Mouse (Mus musculus) hindbrain, embryonic 14.5 days (tissue): ENCODE data around the gene Grid1. TPM values are rescaled to one million over a fixed set of nuclear protein-coding genes. Genes with fewer than 3 reads are reported as not detected.

ENCODE experiments used
- ATAC-seq: fragments of 200-750 bp; cut with Nextera tagmentation; 2 replicates; pipeline ENCODE4 v1.8.0; 2017; ENCODE audit warnings: moderate number of reproducible peaks, mild to moderate bottlenecking, moderate TSS enrichment, moderate library complexity; ENCODE audit not compliant: low FRiP score
- DNase-seq: peaks from one replicate; pipeline ENCODE4 v3.0.0-alpha.2; 2015; ENCODE audit warnings: low spot score
- H3K27ac ChIP-seq: fragments of 300-500 bp; sonication (generic); 2 replicates; pipeline ENCODE4 v1.5.1; 2014; ENCODE audit warnings: mild to moderate bottlenecking, moderate library complexity
- H3K27me3 ChIP-seq: fragments of 300-500 bp; sonication (generic); 2 replicates; pipeline ENCODE4 v1.6.1; 2014; ENCODE audit warnings: mild to moderate bottlenecking, low read length, mixed read lengths; ENCODE audit not compliant: control insufficient read depth, insufficient read depth
- H3K36me3 ChIP-seq: fragments of 300-500 bp; sonication (generic); replicated peaks from 2 replicates; pipeline ENCODE4 v1.6.1; 2014; ENCODE audit not compliant: control insufficient read depth, insufficient read depth
- H3K4me1 ChIP-seq: fragments of 300-500 bp; sonication (generic); replicated peaks from 2 replicates; pipeline ENCODE4 v1.6.1; 2014; ENCODE audit warnings: antibody characterized with exemption, low read length, mixed read lengths; ENCODE audit not compliant: control insufficient read depth, insufficient read depth
- H3K4me2 ChIP-seq: fragments of 300-500 bp; sonication (generic); replicated peaks from 2 replicates; pipeline ENCODE4 v1.6.1; 2014; ENCODE audit warnings: mild to moderate bottlenecking, moderate library complexity
- H3K4me3 ChIP-seq: fragments of 300-500 bp; sonication (generic); replicated peaks from 2 replicates; pipeline ENCODE4 v1.5.1; 2014; ENCODE audit warnings: mild to moderate bottlenecking, low read length
- H3K9ac ChIP-seq: fragments of 300-500 bp; sonication (generic); 2 replicates; pipeline ENCODE4 v1.6.1; 2014
- H3K9me3 ChIP-seq: fragments of 300-500 bp; sonication (generic); 2 replicates; pipeline ENCODE4 v1.6.1; 2016; ENCODE audit warnings: low read length; ENCODE audit not compliant: control insufficient read depth
- WGBS: fragments of 180-500 bp; shearing (Covaris S2); extraction: QIAGEN DNeasy Blood & Tissue Kit; methylation state at CpG from one replicate; pipeline ENCODE4 v1.1.7; 2014; 5-methylcytosine and 5-hydroxymethylcytosine counted together
- polyA plus RNA-seq: library from polyadenylated mRNA; unstranded; fragments of >200 nt; fragmentation: Nextera tagmentation; extraction: Ambion mirVana; gene quantifications from 2 replicates; pipeline ENCODE4 v1.2.1, GENCODE M21; 2014

Grid1 gene
- polyA plus RNA-seq, 1 experiment from 2014 or later: 7.7 TPM

DNA sequence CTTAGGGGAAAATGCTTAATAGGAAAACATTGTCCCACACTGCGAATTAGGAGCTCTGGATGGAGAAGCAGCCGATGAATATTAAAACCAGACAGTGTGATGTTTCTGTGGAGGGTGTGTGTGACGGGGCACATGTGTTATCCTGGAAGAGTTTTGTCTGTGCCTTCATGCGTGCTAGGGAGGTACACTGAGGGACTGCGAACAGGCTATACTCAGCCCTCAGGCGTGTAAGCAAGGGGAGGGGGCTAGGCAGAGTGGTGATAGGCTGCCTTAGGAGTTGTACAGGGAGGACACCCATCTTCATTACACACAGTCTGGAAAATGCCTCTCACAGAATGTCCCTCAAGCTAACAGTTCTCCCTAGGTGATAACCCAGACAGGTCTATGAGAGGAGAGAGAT lies 379.0 kb downstream of the Grid1 start:
- ATAC-seq (peak; percentile 86), DNase-seq (no peak)
- no peak overlapping the region for H3K4me2 ChIP-seq
- no peak overlapping the region for H3K9ac ChIP-seq
- no peaks in the 10 kb centered on the region for H3K9me3 ChIP-seq
- 0 out of 2 replicates have a peak, but pooled peaks cover 4% of the 10 kb centered on the region for H3K4me1 ChIP-seq
- H3K27ac ChIP-seq: peak overlapping the region; percentile 22; the same call in 1 of the 2 replicates
- no peak overlapping the region for H3K4me3 ChIP-seq
- no peaks in the 10 kb centered on the region for H3K36me3 ChIP-seq
- WGBS: 59% methylated on average over 6 of the region's 6 CpGs
- H3K27me3 ChIP-seq: no peaks in the 10 kb centered on the region

DNA sequence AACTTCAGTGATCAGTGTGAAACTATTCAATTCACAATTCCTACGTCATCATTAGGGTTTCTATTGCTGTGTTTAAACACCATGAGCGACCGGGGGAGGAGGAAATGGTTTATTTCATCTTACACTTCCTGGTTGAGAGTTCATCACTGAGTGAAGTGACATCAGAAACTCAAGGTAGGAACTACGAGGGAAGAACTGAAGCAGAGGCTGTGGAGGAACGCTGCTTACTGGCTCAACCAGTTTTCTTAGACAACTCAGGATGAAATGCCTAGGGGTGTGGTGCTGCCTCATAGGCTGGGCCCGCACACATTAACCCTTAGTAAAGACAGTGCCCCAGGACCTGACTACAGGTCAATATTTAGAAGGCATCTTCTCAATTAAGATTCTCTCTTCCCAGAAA lies 389.5 kb downstream of the Grid1 start:
- Histone ChIP-seq H3K9me3 (no peaks in the 10 kb centered on the region), H3K4me2 (no peak overlapping the region), H3K27me3 (no peaks in the 10 kb centered on the region), H3K9ac (no peak overlapping the region), H3K4me3 (no peak overlapping the region), H3K36me3 (no peaks in the 10 kb centered on the region), H3K4me1 (no peaks in the 10 kb centered on the region), H3K27ac (no peak overlapping the region)
- no peak for ATAC-seq
- no peak for DNase-seq
- 84% methylated on average over 6 of the region's 6 CpGs for WGBS

DNA sequence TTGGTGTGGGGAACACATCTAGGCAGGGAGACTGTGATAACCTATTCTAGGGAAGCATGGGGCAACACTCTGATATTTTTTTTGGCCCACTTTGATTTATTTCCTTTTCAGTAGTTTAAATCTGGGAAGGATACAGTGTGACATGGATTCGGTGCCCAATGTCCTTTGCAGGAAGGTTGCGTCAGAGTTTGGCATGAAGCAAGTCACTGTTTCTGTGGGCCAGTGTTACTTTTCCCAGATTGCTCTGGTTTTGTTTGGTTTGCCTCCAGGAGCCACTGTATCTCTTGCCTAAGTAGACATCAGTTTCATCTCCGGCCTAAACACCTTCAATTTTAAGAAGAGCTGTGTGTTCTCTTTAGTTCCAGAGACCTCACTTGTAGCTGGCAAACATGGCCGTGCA lies 399.1 kb downstream of the Grid1 start:
- ATAC-seq (no peak), DNase-seq (no peak)
- Histone ChIP-seq H3K27ac (no peak overlapping the region), H3K9ac (no peak overlapping the region), H3K4me3 (no peak overlapping the region), H3K36me3 (no peaks in the 10 kb centered on the region), H3K27me3 (no peaks in the 10 kb centered on the region), H3K9me3 (no peaks in the 10 kb centered on the region), H3K4me1 (no peaks in the 10 kb centered on the region), H3K4me2 (no peak overlapping the region)
- 95% methylated on average over 4 of the region's 4 CpGs for WGBS

DNA sequence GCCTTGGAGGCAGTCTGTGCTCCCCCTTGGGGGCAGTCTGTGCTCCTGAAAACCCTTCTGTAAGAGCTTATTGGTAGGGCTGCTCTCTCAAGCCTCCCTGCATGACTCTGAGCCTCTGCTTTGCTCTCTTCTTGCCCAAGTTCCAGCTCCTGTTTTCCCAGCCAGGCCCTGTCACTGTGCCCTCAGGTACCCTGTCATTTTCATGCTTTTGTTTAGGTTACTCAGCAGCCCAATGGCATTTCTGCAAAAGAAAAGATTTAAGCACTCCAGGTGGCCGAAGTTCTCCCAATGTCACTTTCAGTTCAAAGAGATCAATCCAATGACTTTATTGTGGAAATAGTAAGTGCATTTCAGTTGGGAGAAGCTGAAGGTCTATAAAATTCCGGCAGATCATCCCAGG lies 402.3 kb downstream of the Grid1 start:
- Histone ChIP-seq H3K4me1 (no peaks in the 10 kb centered on the region), H3K27me3 (no peaks in the 10 kb centered on the region), H3K27ac (no peak overlapping the region), H3K9ac (no peak overlapping the region), H3K9me3 (no peaks in the 10 kb centered on the region), H3K36me3 (no peaks in the 10 kb centered on the region), H3K4me2 (no peak overlapping the region), H3K4me3 (no peak overlapping the region)
- DNase-seq: no peak
- WGBS: 79% methylated on average over 2 of the region's 2 CpGs
- no peak for ATAC-seq

DNA sequence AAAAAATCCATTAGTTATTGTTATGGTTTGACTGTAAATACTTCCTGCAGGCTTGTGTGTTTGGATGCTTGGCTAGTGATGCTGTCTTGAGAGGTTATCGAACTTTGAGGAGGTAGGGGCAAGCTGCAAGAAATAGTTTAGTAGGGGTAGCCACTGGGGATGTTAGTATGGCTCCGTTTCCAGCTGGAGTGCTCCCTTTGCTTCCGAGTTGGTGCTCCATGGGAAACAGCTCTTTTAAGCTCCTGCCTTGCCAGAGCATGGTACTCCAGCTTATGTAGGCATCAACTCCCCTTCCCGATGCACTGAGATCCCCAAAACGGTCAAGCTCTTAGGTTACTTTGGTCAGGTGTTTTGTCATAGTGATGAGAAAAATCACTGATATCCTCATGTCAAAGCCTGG lies 407.7 kb downstream of the Grid1 start:
- WGBS: 96% methylated on average over 5 of the region's 5 CpGs

DNA sequence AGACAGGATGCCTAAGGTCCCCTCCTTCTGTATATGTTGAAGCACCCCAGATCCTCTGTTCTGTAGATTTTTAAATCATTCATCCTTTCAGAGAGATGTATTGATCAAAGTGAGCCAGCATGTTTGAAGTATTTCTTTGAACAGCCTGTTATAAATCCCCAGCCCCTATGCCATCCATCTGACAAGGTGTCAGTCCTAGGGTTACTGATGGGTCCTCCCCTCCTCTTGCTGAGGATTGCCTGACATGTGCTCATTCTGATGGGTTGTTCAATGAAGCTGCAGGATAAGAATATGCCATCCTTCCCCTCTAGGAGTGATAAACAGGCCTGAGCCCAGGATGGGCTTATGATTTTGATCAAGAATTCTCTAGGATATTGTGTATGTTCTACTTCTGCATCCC lies 411.5 kb downstream of the Grid1 start:
- H3K9me3 ChIP-seq: no peaks in the 10 kb centered on the region
- no peak overlapping the region for H3K4me3 ChIP-seq
- no peak for DNase-seq
- H3K36me3 ChIP-seq: no peaks in the 10 kb centered on the region
- no peak overlapping the region for H3K4me2 ChIP-seq
- no peaks in the 10 kb centered on the region for H3K27me3 ChIP-seq
- no peak for ATAC-seq
- no peak overlapping the region for H3K9ac ChIP-seq
- no peak overlapping the region for H3K27ac ChIP-seq
- no peaks in the 10 kb centered on the region for H3K4me1 ChIP-seq

More for the DNA sequence above, 407.7 kb downstream of the Grid1 start:
- Histone ChIP-seq H3K36me3 (no peaks in the 10 kb centered on the region), H3K27me3 (no peaks in the 10 kb centered on the region), H3K9me3 (no peaks in the 10 kb centered on the region), H3K4me3 (no peak overlapping the region), H3K9ac (no peak overlapping the region), H3K4me1 (no peaks in the 10 kb centered on the region), H3K27ac (no peak overlapping the region), H3K4me2 (no peak overlapping the region)
- ATAC-seq (no peak), DNase-seq (no peak)

DNA sequence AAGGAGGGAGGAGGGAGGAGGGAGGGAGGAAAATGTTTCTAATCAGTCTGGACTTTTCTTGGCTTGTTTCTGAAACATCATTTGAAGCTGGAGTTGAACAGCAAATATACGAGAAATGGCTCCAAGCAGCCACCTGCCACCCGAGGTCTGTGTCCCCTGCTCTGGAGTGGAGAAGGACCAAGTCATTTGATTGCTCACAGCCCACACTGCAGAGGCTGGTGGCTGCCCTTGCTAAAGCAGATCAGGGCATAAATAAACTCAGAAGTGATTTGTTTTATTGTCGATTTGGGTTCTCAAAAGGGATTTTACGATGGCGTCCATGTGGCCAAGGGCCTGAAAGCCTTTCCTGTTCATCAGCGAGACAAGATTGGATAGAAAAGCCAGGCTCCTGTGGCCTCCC lies 423.0 kb downstream of the Grid1 start:
- 85% methylated on average over 6 of the region's 6 CpGs for WGBS
- Histone ChIP-seq H3K4me3 (no peak overlapping the region), H3K36me3 (no peaks in the 10 kb centered on the region), H3K9ac (no peak overlapping the region), H3K4me2 (no peak overlapping the region), H3K4me1 (0 out of 2 replicates have a peak, but pooled peaks cover 2% of the 10 kb centered on the region), H3K27me3 (no peaks in the 10 kb centered on the region), H3K9me3 (no peaks in the 10 kb centered on the region), H3K27ac (no peak overlapping the region)
- DNase-seq (no peak), ATAC-seq (no peak)

DNA sequence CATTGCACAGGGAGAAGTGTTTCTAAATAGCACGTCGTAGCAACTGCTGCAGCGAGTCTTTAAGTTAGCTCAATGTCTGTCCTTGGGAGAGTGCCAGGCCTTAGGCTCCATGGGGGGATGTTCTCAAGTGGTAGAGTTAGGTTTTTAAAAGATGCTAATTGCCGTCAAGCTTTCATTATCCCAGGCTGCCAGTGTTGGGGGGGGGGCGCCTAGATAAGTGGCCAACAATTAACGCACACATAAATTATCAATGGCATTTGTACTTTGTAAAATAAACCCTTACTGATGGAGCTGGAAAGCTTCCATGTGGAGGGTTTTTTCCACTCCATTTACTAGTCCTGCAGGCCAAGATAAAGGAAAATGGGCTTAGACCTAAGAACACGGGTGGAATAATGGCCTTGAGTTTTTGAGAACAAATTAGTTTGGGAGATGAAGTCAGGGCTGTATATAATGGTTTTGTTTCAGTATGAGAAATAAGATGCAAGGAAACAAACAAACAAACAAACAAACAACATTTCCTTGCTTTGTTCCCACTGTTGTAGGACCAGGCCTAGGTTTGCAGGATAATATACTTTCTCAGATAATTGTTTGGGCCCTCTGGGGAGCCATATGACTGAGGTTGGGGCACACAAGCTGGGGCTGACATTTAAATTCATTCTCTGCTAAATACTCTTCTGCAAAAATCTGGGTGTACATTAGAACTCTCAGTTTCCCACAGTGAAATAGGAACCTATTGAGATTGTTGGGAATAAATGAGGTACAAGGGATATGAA lies 425.1 kb downstream of the Grid1 start:
- ATAC-seq (peak; percentile 67), DNase-seq (peak; percentile 53)
- H3K4me2 ChIP-seq: no peak overlapping the region
- no peaks in the 10 kb centered on the region for H3K36me3 ChIP-seq
- no peaks in the 10 kb centered on the region for H3K27me3 ChIP-seq
- H3K27ac ChIP-seq: no peak overlapping the region
- no peaks in the 10 kb centered on the region for H3K9me3 ChIP-seq
- 49% methylated on average over 7 of the region's 7 CpGs for WGBS
- H3K4me3 ChIP-seq: no peak overlapping the region
- 0 out of 2 replicates have a peak, but pooled peaks cover 2% of the 10 kb centered on the region for H3K4me1 ChIP-seq
- no peak overlapping the region for H3K9ac ChIP-seq

DNA sequence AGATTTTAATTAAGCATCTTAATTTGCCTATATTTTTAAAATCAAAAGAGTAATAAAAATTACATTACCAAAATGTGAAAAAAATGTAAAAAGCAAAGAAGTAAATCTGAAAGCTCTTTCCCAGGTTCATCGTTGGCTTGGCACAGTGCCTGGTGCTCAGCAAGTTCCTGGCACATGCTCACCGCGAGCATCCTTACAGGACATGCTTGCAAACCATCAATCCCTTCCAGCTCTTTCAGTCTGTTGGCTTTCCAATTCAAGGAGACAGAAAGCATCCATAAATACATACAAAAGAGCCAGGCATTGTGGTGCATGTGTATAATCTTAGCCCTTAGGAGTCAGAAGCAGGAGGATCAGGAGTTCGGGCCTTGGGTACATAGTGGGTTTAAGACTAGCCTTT lies 430.5 kb downstream of the Grid1 start:
- no peaks in the 10 kb centered on the region for H3K36me3 ChIP-seq
- no peak overlapping the region for H3K4me3 ChIP-seq
- no peak for ATAC-seq
- H3K4me2 ChIP-seq: no peak overlapping the region
- WGBS: 58% methylated on average over 4 of the region's 4 CpGs
- H3K27me3 ChIP-seq: no peaks in the 10 kb centered on the region
- 0 out of 2 replicates have a peak, but pooled peaks cover 5% of the 10 kb centered on the region for H3K4me1 ChIP-seq
- no peak overlapping the region for H3K27ac ChIP-seq
- H3K9me3 ChIP-seq: no peaks in the 10 kb centered on the region
- peak; percentile 63 for DNase-seq
- no peak overlapping the region for H3K9ac ChIP-seq
